Mouse (Mus musculus): ENCODE results near the gene Arhgdia. TPM values are rescaled to one million over a fixed set of nuclear protein-coding genes. Genes with fewer than 3 reads are reported as not detected.
A peak's percentile ranks its signal among the peaks of the same experiment; 100 is the strongest.

The Arhgdia gene
- polyA plus RNA-seq, 1 experiment from 2014 or later = 537 TPM

- H3K27me3 ChIP-seq (replicated peaks) = no peaks in the 10 kb centered on the region
- H3K4me1 ChIP-seq = peaks cover 33% of the 10 kb centered on the region
- no peak for ATAC-seq (ENCODE audit: insufficient read depth, low FRiP score, low read depth)
- peaks cover 30% of the 10 kb centered on the region for H3K36me3 ChIP-seq
- H3K4me3 ChIP-seq (replicated peaks) = no peak overlapping the region
- H3K9ac ChIP-seq = no peak overlapping the region
- no peak overlapping the region for H3K4me2 ChIP-seq
- whole genome bisulfite sequencing = 87% methylated on average over 6 of the region's 6 CpGs
- H3K27ac ChIP-seq = no peak overlapping the region
- no peaks in the 10 kb centered on the region for H3K9me3 ChIP-seq
Measured at GRCm38 (mm10) chr11:120542376-120542775, 39.0 kb downstream of the Arhgdia start.

GRCm38 (mm10) chr11:120541907-120542306 lies 39.5 kb downstream of the Arhgdia start:
- H3K27ac ChIP-seq = 0 out of 2 replicates have a peak overlapping the region, but pooled peaks have one; percentile 11
- H3K9ac ChIP-seq = no peak overlapping the region
- peaks cover 30% of the 10 kb centered on the region for H3K36me3 ChIP-seq
- ATAC-seq (ENCODE audit: insufficient read depth, low FRiP score, low read depth) = no peak
- WGBS = 45% methylated on average over 4 of the region's 4 CpGs
- no peak overlapping the region for H3K4me3 ChIP-seq (replicated peaks)
- H3K4me1 ChIP-seq = peaks cover 31% of the 10 kb centered on the region
- H3K4me2 ChIP-seq = no peak overlapping the region
- H3K9me3 ChIP-seq = no peaks in the 10 kb centered on the region
- no peaks in the 10 kb centered on the region for H3K27me3 ChIP-seq (replicated peaks)

GRCm38 (mm10) chr11:120539285-120540014 lies 42.0 kb downstream of the Arhgdia start:
- no peaks in the 10 kb centered on the region; the same call in 1 of the 2 replicates for H3K27me3 ChIP-seq (replicated peaks)
- H3K36me3 ChIP-seq = peaks cover 19% of the 10 kb centered on the region
- WGBS = 26% methylated on average over 10 of the region's 10 CpGs
- H3K4me2 ChIP-seq = no peak overlapping the region
- peak; percentile 90 for ATAC-seq (ENCODE audit: insufficient read depth, low FRiP score, low read depth)
- no peaks in the 10 kb centered on the region for H3K9me3 ChIP-seq
- H3K9ac ChIP-seq = no peak overlapping the region
- no peak overlapping the region for H3K4me3 ChIP-seq (replicated peaks)
- H3K27ac ChIP-seq = peak overlapping the region; percentile 84
- peaks cover 25% of the 10 kb centered on the region for H3K4me1 ChIP-seq

- 47% methylated on average over 8 of the region's 8 CpGs for WGBS
- Histone ChIP-seq H3K27ac (peak overlapping the region; percentile 84; the same call in 1 of the 2 replicates), H3K9me3 (no peaks in the 10 kb centered on the region), H3K36me3 (peaks cover 15% of the 10 kb centered on the region), H3K27me3 (replicated peaks) (no peaks in the 10 kb centered on the region; the same call in 1 of the 2 replicates), H3K9ac (no peak overlapping the region), H3K4me2 (no peak overlapping the region), H3K4me3 (replicated peaks) (no peak overlapping the region), H3K4me1 (peaks cover 25% of the 10 kb centered on the region)
- ATAC-seq (ENCODE audit: insufficient read depth, low FRiP score, low read depth) = no peak
Measured at GRCm38 (mm10) chr11:120538955-120539284, 42.5 kb downstream of the Arhgdia start.

GRCm38 (mm10) chr11:120538485-120538884 lies 42.9 kb downstream of the Arhgdia start:
- Histone ChIP-seq H3K4me1 (peaks cover 25% of the 10 kb centered on the region), H3K36me3 (peaks cover 12% of the 10 kb centered on the region), H3K9me3 (no peaks in the 10 kb centered on the region), H3K9ac (no peak overlapping the region), H3K27ac (peak overlapping the region; percentile 84; the same call in 1 of the 2 replicates), H3K4me3 (replicated peaks) (no peak overlapping the region), H3K4me2 (no peak overlapping the region), H3K27me3 (replicated peaks) (peaks cover 1% of the 10 kb centered on the region; the same call in 1 of the 2 replicates)
- 62% methylated on average over 3 of the region's 3 CpGs for WGBS
- ATAC-seq (ENCODE audit: insufficient read depth, low FRiP score, low read depth) = no peak

- no peak overlapping the region for H3K9ac ChIP-seq
- peaks cover 30% of the 10 kb centered on the region for H3K4me1 ChIP-seq
- no peak overlapping the region for H3K27ac ChIP-seq
- H3K36me3 ChIP-seq = no peaks in the 10 kb centered on the region
- ATAC-seq (ENCODE audit: insufficient read depth, low FRiP score, low read depth) = no peak
- peaks cover 26% of the 10 kb centered on the region for H3K27me3 ChIP-seq (replicated peaks)
- no peaks in the 10 kb centered on the region for H3K9me3 ChIP-seq
- H3K4me3 ChIP-seq (replicated peaks) = no peak overlapping the region
- WGBS = 68% methylated on average over 3 of the region's 3 CpGs
- H3K4me2 ChIP-seq = no peak overlapping the region
Measured at GRCm38 (mm10) chr11:120535804-120536203, 45.6 kb downstream of the Arhgdia start.

- ATAC-seq (ENCODE audit: insufficient read depth, low FRiP score, low read depth) = no peak
Measured at GRCm38 (mm10) chr11:120535145-120535544, 46.3 kb downstream of the Arhgdia start.

GRCm38 (mm10) chr11:120534093-120534492 lies 47.3 kb downstream of the Arhgdia start:
- Histone ChIP-seq H3K4me3 (replicated peaks) (no peak overlapping the region), H3K27me3 (replicated peaks) (peaks cover 41% of the 10 kb centered on the region), H3K27ac (no peak overlapping the region), H3K9ac (no peak overlapping the region), H3K4me2 (no peak overlapping the region), H3K36me3 (no peaks in the 10 kb centered on the region), H3K9me3 (no peaks in the 10 kb centered on the region), H3K4me1 (peaks cover 18% of the 10 kb centered on the region)
- no peak for ATAC-seq (ENCODE audit: insufficient read depth, low FRiP score, low read depth)
- WGBS = 87% methylated on average over 8 of the region's 8 CpGs

More at GRCm38 (mm10) chr11:120535145-120535544, 46.3 kb downstream of the Arhgdia start:
- Histone ChIP-seq H3K4me3 (replicated peaks) (no peak overlapping the region), H3K4me1 (peaks cover 28% of the 10 kb centered on the region), H3K9ac (no peak overlapping the region), H3K27me3 (replicated peaks) (peaks cover 32% of the 10 kb centered on the region), H3K4me2 (no peak overlapping the region), H3K36me3 (no peaks in the 10 kb centered on the region), H3K27ac (no peak overlapping the region), H3K9me3 (no peaks in the 10 kb centered on the region)
- 68% methylated on average over 3 of the region's 3 CpGs for WGBS

- peaks cover 8% of the 10 kb centered on the region for H3K4me1 ChIP-seq
- no peak overlapping the region for H3K4me3 ChIP-seq (replicated peaks)
- H3K9me3 ChIP-seq = no peaks in the 10 kb centered on the region
- no peak overlapping the region for H3K4me2 ChIP-seq
- no peak overlapping the region for H3K27ac ChIP-seq
- H3K9ac ChIP-seq = no peak overlapping the region
- H3K27me3 ChIP-seq (replicated peaks) = peaks cover 50% of the 10 kb centered on the region
- 25% methylated on average over 9 of the region's 9 CpGs for WGBS
- no peaks in the 10 kb centered on the region for H3K36me3 ChIP-seq
- ATAC-seq (ENCODE audit: insufficient read depth, low FRiP score, low read depth) = no peak
Measured at GRCm38 (mm10) chr11:120531646-120532045, 49.8 kb downstream of the Arhgdia start.

- Histone ChIP-seq H3K9me3 (no peaks in the 10 kb centered on the region), H3K27me3 (replicated peaks) (peaks cover 50% of the 10 kb centered on the region), H3K9ac (peak within 1 kb of the TSS; percentile 29), H3K4me1 (peaks cover 8% of the 10 kb centered on the region), H3K4me2 (peak within 1 kb of the TSS; percentile 88), H3K4me3 (replicated peaks) (peak within 1 kb of the TSS; percentile 44), H3K27ac (no peak within 1 kb of the TSS), H3K36me3 (no peaks in the 10 kb centered on the region)
- no peak for ATAC-seq (ENCODE audit: insufficient read depth, low FRiP score, low read depth)
- 8% methylated on average over 60 of the region's 62 CpGs for whole genome bisulfite sequencing
Measured at GRCm38 (mm10) chr11:120530085-120530964, 51.1 kb downstream of the Arhgdia start, which contains the start of gene Gcgr. Gcgr (plus strand) TSS chr11:120530699.

- Histone ChIP-seq H3K27ac (no peak overlapping the region), H3K9me3 (no peaks in the 10 kb centered on the region), H3K4me2 (no peak overlapping the region), H3K4me3 (replicated peaks) (no peak overlapping the region), H3K27me3 (replicated peaks) (peaks cover 50% of the 10 kb centered on the region), H3K36me3 (no peaks in the 10 kb centered on the region), H3K4me1 (peaks cover 8% of the 10 kb centered on the region), H3K9ac (no peak overlapping the region)
- 72% methylated on average over 4 of the region's 4 CpGs for WGBS
- ATAC-seq (ENCODE audit: insufficient read depth, low FRiP score, low read depth) = no peak
Measured at GRCm38 (mm10) chr11:120528903-120529302, 52.5 kb downstream of the Arhgdia start.
